Mouse (Mus musculus): ENCODE results near the gene Ndufs4.

The Ndufs4 gene

DNA sequence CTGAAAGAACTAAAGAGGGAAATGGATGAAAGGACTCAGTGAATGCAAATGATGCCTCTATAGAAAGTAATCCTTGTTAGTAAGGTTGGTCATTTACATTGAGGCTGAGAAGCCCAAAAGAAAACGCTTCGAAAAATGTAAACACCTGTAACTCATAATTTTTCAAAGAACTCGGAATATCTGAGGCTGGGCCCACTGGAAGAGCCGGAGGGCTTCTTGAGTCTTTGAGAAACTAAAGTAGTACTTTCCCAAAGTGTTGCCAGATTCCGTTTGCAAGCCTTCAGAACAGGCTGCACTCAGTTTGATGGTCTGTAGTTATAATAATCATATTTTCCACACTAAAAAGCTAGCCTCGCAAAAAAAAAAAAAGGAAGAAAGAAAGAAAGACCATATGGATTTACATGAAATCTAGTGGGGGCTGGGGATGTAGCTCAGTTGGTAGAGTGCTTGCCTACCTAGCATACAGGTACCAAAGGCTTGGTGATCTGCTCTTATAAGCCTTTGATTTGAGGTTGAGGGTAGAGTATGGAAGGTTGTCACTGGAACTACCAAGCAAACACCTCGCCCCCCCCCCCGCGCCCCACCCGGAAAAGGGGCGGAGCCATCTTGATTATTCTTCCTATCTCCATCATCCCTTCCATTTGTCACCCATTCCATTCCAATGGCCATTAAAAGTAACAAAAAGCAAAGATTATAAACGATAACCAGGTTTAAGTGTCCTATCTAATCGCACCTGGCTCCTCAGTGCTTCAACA is at the start of gene Ndufs4:
TSS of gene Ndufs4 (minus strand) at position 48 of the 755 bp plus-strand sequence.
- DNase-seq: no peak

DNA sequence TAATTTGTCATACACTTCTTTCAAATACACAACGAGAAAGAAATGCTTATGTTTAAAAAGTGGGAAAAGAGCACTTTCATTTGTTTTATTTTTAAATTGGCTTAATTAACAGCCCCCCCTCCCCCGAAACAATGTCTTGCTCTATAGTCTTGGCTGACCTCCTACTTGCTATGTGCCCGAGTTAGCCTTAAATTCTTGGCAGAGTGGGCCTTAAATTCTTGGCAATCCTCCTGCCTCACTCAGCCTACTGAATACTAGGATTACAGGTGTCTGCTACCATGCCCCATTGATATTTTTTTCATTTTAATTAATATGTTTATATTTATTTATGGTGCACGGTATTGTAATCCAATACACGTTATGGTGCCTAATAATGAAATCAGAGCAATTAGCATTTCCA is 44.4 kb upstream of the Ndufs4 start:
- DNase-seq: no peak

GRCm38 (mm10) chr13:114425230-114425629 is 37.2 kb upstream of the Ndufs4 start:
- DNase-seq: no peak

GRCm38 (mm10) chr13:114420235-114420634 is 32.2 kb upstream of the Ndufs4 start:
- no peak for DNase-seq

DNA sequence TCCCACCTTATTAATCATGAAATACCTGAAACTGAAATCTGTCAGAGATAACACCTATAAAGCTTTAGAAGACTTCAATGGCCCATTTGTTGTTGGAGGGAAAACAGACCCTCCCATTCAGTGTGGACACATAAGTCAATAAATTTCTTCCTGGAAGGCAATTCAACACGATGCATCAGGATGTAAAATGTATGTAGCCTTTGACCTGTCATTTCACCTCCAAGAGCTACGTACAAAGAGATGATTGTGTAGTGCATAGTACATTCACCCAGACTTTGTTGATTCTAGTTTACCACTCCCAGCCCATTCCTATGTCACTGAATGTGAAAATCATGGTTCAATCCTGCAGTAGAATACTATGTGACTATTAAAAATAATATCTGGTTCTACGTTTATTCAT is 31.3 kb upstream of the Ndufs4 start:
- DNase-seq: no peak

DNA sequence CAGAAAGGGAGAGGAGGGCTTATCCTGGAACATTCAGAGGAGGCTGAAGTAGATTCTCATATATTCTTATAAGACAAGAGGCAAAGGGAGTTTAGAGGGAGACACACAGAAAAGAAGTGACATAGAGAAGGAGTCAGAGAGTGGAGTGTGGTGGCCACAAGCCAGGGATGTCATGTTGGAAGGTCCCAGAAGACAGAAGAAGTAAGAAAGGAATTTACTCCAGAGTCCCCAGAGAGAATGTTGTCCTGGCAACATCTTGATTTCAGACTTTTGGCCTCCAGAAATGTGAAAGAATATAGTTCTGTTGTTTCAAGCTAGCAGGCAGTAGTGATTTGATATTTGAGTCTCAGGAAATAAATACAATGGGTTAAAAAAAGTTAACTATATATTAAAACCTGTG is 24.3 kb upstream of the Ndufs4 start:
- DNase-seq: no peak

DNA sequence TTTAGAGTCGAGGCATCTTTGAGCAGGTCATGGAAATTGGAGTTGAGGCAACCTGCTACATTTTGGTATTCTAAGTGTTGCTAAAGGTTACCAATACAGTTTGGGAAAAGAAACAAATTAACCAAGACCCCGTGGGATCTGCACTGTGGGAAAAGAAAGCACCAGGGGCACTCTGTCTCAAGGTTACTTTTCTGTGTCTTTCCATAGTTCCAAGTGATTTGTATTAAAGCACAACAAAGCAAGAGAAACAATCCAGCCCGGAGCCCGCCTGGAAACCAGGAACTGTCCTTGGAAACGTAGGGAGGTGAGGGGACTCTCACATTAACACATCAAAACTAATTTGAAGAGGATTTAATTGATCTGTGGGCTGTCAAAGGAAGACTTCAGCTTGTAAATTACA is 18.8 kb upstream of the Ndufs4 start:
- no peak for DNase-seq

- no peak for DNase-seq
Observed at GRCm38 (mm10) chr13:114406424-114406823, 18.4 kb upstream of the Ndufs4 start.

DNA sequence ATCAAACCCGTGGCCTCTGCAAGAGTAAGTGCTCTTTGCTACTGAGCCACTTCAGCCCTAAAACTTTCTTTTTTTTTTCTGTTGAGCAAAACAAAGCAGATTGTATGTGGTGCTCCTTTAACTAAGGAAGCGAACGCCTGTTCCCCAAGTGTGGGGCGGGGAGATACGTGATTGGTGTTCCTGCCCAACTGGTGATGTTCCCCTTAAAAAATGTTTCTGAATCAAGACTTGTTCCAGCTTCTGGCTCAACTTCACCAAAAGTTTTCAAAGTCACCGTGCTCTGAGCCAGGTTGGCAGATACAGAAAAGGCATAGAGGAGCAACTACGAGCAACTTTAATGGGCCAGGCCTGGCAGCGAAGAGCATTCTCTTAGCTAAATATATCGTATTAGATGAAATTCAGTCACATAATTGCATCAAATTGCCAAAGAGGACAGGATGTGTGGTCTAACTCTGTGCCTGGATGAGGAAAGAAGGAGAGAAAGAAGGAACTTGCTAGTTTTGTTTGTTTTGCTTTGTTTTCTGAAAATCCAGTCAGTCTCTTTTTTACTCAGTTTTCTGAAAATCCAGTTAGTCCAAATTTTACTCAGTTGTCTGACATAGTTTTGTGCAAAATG is 17.1 kb upstream of the Ndufs4 start:
- no peak for DNase-seq

- no peak for DNase-seq
Observed at GRCm38 (mm10) chr13:114398906-114399305, 10.8 kb upstream of the Ndufs4 start.

- DNase-seq: no peak
Observed at GRCm38 (mm10) chr13:114397281-114397680, 9.2 kb upstream of the Ndufs4 start.

GRCm38 (mm10) chr13:114396863-114397262 is 8.8 kb upstream of the Ndufs4 start:
- no peak for DNase-seq

DNA sequence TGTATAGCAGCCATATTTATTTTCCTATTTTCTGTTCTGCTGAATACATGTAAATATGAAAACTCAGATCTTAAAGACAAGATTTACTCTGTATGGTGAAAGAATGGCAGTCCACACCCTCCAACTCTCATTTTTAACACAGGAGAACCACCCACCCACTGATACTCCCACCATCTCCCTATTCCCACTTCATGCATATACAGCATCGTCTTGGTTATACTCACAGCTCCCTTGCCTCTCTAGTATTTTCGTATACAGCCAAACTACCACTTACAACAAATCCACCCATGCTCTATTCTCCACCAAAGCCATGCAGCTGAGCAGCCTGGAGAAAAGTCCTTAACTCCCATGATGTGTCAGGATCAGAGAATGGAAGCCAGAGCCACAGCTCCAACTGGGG is 6.7 kb upstream of the Ndufs4 start:
- no peak for DNase-seq

- no peak for DNase-seq
Observed at GRCm38 (mm10) chr13:114392501-114392900, 4.4 kb upstream of the Ndufs4 start.

DNA sequence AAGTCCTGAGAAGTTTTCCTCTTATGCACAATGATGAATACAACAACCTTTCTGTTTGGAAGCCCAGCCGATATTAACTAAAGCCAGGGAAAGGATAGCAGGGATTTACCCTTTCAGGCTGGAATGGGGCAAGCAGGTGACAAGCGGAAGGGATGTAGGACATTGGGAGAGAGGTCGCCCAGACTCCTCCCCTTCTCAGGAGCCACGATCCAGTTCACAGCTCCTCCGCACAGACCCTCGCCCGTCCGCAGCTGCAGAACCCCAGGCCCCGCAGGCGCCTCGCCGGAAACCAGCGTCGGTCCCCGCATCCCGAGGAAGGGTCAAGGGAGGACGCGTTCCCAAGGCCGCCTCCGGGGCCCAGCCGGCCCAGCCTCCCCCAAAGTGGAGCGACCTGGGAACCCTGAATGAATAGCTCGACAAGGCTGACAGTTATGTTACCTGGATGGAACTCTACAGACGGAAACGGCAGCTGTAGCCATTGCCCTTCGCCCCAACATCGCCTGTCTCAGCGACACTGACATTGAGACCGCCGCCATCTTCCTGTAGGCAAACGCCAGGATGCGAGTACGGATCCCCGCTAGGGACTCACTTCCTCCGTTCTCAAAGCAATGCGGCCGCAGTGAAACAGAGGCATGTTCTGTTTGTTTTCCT is 412 bp downstream of the Ndufs4 start:
- DNase-seq: peak; percentile 97 to 99

DNA sequence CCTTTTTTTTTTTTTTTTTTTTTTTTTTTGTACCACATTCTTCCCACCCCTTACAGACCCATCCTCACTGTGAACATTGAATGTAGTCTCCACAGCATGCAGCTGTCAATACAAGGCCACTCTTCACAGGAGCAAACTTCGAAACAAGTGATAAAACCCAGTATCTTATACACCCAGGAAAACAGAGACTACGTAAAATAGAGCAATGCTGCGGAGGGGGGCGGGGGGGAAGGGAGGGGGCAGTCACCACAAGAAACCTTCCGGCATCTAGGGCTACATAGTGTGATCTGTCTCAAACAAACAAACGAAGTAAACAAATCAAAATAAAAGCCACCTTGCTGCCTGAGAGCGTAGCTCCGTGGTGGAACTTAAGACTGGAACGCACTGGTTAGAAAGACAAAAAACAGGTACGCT is 977 bp downstream of the Ndufs4 start:
- DNase-seq: no peak

- no peak for DNase-seq
Observed at GRCm38 (mm10) chr13:114376511-114376910, 11.5 kb downstream of the Ndufs4 start.

GRCm38 (mm10) chr13:114362086-114362485 is 26.0 kb downstream of the Ndufs4 start:
- no peak for DNase-seq

- DNase-seq: peak; percentile 60 to 70
Observed at GRCm38 (mm10) chr13:114351321-114351946, 36.6 kb downstream of the Ndufs4 start.

DNA sequence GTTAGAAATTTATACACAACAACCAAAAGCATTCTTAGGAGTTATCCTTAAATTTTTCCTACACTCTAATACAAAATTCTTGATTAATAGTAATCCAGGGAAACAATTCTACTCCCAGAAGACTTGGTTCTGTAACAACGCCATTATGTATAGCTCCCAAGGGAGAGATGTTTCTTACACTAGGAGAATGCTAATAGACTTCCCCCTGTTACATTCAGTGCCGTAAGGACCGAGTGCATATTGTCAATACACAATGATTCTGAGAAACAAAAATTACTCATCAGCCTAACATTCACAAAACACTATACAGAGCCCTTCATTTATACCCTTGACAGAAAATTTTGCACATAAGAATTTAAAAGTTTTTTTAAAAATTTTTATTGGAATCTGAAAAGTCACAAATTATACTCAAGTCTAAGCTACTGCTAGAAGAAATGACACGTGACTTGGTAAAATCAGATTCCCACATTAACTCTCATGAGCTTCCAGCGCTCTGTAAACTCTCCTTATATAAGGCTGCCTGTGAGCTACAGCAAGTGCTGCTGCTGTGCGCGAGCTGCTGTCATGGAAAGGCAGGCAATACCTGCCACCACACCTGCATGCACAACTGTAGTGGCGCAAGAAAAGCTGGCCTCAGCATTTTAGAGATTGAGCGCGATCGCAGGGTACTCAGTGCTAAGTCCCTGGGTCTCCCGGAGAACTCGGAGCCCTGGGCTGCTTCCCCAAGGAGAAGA is 42.9 kb downstream of the Ndufs4 start:
- no peak for DNase-seq

DNA sequence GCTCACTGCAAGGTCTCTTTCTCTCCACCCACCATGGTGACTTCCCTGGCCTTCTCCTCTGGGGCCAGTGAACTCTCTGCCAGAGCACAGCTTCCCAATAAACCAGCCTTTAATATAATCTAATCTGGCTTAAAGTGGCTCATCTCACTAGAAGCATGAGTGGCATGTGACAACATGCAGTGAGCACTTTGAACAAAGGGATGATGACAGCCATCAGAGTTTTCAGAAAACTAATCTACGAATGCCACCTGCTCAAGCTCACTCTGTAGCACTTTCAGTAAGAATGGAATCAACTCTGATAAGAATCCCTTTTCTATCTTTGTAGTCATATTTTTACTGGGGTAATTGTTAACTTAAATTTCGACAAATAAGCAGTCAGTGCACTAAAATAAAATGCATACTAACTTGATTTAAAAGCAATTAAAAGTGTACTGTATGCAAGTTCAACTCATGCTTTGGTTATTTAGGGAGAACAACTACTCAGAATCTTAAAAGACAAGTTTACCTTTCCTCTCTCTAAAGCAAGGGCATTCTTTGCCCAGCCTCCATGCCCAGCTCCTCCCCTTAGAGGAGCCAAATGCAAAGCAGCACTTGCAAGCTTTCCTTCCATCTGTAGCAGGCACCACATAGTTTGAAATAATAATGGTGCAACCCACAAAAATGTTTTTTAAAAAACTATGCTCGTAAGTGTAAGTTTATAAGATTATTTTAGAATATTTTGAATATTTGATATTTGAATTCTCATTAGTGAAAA is 43.7 kb downstream of the Ndufs4 start:
- DNase-seq: no peak

- DNase-seq: no peak
Observed at GRCm38 (mm10) chr13:114343001-114343400, 45.1 kb downstream of the Ndufs4 start.
